Mouse (Mus musculus) CD4-positive helper T cell, adult 2 months (primary cell): Measurements from ENCODE around the gene Nasp.
"Not testable (repeated sequence)": the region's sequence is repeated elsewhere in the genome, so short reads cannot be mapped to it uniquely, and the experiment has no call there.

Source experiments
- DNase-seq: peaks from one replicate; pipeline ENCODE4 v3.0.0-alpha.2; 2012; ENCODE audit warnings: low read depth, missing footprints, low spot score

The Nasp gene

GRCm38 (mm10) chr4:116627722-116628662 lies at the start of gene Nasp:
Gene Nasp, minus strand, starts transcription at chr4:116627941.
- peak; percentile 90 for DNase-seq

GRCm38 (mm10) chr4:116676027-116676426 lies 48.3 kb upstream of the Nasp start:
- DNase-seq = peak; percentile 15

GRCm38 (mm10) chr4:116674761-116675160 lies 47.0 kb upstream of the Nasp start:
- not testable (repeated sequence) for DNase-seq

GRCm38 (mm10) chr4:116672785-116673184 lies 45.0 kb upstream of the Nasp start:
- DNase-seq = no peak

GRCm38 (mm10) chr4:116669291-116669690 lies 41.5 kb upstream of the Nasp start:
- DNase-seq = no peak

GRCm38 (mm10) chr4:116668145-116668544 lies 40.4 kb upstream of the Nasp start:
- peak; percentile 8 for DNase-seq

- DNase-seq = no peak
Observed at GRCm38 (mm10) chr4:116666625-116667024, 38.9 kb upstream of the Nasp start.

GRCm38 (mm10) chr4:116661998-116662397 lies 34.3 kb upstream of the Nasp start:
- no peak for DNase-seq

GRCm38 (mm10) chr4:116660829-116661228 lies 33.1 kb upstream of the Nasp start:
- DNase-seq = no peak

GRCm38 (mm10) chr4:116659916-116660315 lies 32.2 kb upstream of the Nasp start:
- DNase-seq = not testable (repeated sequence)

GRCm38 (mm10) chr4:116659474-116659873 lies 31.7 kb upstream of the Nasp start:
- no peak for DNase-seq

GRCm38 (mm10) chr4:116657971-116658370 lies 30.2 kb upstream of the Nasp start:
- DNase-seq = no peak

- DNase-seq = no peak
Observed at GRCm38 (mm10) chr4:116655658-116656057, 27.9 kb upstream of the Nasp start.

GRCm38 (mm10) chr4:116655100-116655499 lies 27.4 kb upstream of the Nasp start:
- no peak for DNase-seq

GRCm38 (mm10) chr4:116653228-116653627 lies 25.5 kb upstream of the Nasp start:
- no peak for DNase-seq

- DNase-seq = no peak
Observed at GRCm38 (mm10) chr4:116651797-116652135, 24.0 kb upstream of the Nasp start.

GRCm38 (mm10) chr4:116650924-116651796 lies 23.4 kb upstream of the Nasp start, which contains the start of gene Akr1a1:
Gene Akr1a1, minus strand, starts transcription at chr4:116651680.
- peak; percentile 84 for DNase-seq

- DNase-seq = no peak
Observed at GRCm38 (mm10) chr4:116650365-116650764, 22.6 kb upstream of the Nasp start.

- no peak for DNase-seq
Observed at GRCm38 (mm10) chr4:116649411-116649810, 21.7 kb upstream of the Nasp start.

GRCm38 (mm10) chr4:116645624-116646023 lies 17.9 kb upstream of the Nasp start:
- no peak for DNase-seq

- peak; percentile 55 for DNase-seq
Observed at GRCm38 (mm10) chr4:116644326-116644725, 16.6 kb upstream of the Nasp start.

GRCm38 (mm10) chr4:116642071-116642470 lies 14.3 kb upstream of the Nasp start:
- no peak for DNase-seq
